Mouse (Mus musculus): ENCODE results near the gene Alox8.

The Alox8 gene

GRCm38 (mm10) chr11:69199251-69199650 is 1.6 kb upstream of the Alox8 start:
- POLR2A ChIA-PET: no interaction called here
- CTCF ChIA-PET: no interaction called here

GRCm38 (mm10) chr11:69197194-69197593 is 449 bp downstream of the Alox8 start:
- CTCF ChIA-PET: interaction anchor here (0.5 to 2.1 kb wide), 40 partner anchors 8 to 340 kb away, joined by 3 to 14 read pairs (median 4); no protein-coding TSS in a partner anchor
- POLR2A ChIA-PET: interaction anchor here in 3 of 4 experiments (0.5 to 2.2 kb wide), 10 partner anchors 14 to 457 kb away, joined by 3 to 8 read pairs (median 3); partner anchors contain the start of gene Gucy2e (in 1 of the 3)

GRCm38 (mm10) chr11:69196766-69197165 is 877 bp downstream of the Alox8 start:
- POLR2A ChIA-PET: interaction anchor here in 3 of 4 experiments (0.7 to 2.2 kb wide), 9 partner anchors 15 to 316 kb away, joined by 3 to 8 read pairs (median 3); partner anchors contain the start of gene Gucy2e (in 1 of the 3)
- CTCF ChIA-PET: interaction anchor here (0.5 to 2.1 kb wide), 39 partner anchors 9 to 341 kb away, joined by 3 to 14 read pairs (median 4); no protein-coding TSS in a partner anchor

GRCm38 (mm10) chr11:69192840-69193239 is 4.8 kb downstream of the Alox8 start:
- ChIA-PET CTCF (interaction anchor here in 2 of 4 experiments (0.9 to 1.7 kb wide), 4 partner anchors 18 to 133 kb away, joined by 3 to 8 read pairs (median 4); partner anchors contain the start of gene Borcs6 (in 1 of the 2)), POLR2A (no interaction called here)

- POLR2A ChIA-PET: interaction anchor here in 2 of 4 experiments (0.7 to 1.3 kb wide), 3 partner anchors 17 to 137 kb away, joined by 3 read pairs; partner anchors contain the start of genes Cntrob (in 1 of the 2) and Trappc1 (in 1 of the 2)
- CTCF ChIA-PET: interaction anchor here in 3 of 4 experiments (0.6 to 1.5 kb wide), 6 partner anchors 12 to 88 kb away, joined by 3 to 4 read pairs (median 3); partner anchors contain the start of gene Alox8 (in 1 of the 3)
These were observed 11.7 kb downstream of the Alox8 start for GRCm38 (mm10) chr11:69185936-69186335.

- ChIA-PET POLR2A (interaction anchor here in 2 of 4 experiments (0.6 to 0.7 kb wide), 3 partner anchors 16 to 845 kb away, joined by 3 read pairs; no protein-coding TSS in a partner anchor), CTCF (interaction anchor here in 2 of 4 experiments (1.1 to 1.5 kb wide), 5 partner anchors 13 to 43 kb away, joined by 3 to 4 read pairs (median 4); no protein-coding TSS in a partner anchor)
These were observed 12.6 kb downstream of the Alox8 start for GRCm38 (mm10) chr11:69185031-69185430.

GRCm38 (mm10) chr11:69180120-69180519 is 17.5 kb downstream of the Alox8 start:
- ChIA-PET POLR2A (interaction anchor here in 2 of 4 experiments (0.7 to 1.1 kb wide), 2 partner anchors 107 to 258 kb away, joined by 3 to 6 read pairs; no protein-coding TSS in a partner anchor), CTCF (no interaction called here)

DNA sequence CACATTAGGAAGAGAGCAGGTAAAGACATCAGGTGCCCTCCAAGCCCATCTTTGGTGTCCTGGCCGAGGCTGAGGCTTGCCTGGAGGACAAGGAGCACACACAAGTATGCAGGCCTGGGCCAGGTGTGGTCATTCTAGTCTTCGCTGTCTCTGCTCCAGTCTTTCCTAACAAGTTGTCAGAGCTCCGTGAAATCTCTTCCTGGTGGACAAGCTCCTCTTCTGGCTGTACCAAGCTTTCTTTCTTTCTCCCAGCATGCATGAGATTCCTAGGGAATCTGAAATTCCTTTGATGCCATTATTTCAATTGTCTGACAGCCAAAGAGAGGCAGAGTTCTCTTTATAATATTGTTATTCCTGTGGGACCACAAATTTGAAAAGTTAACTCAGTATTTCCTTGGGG is 18.1 kb downstream of the Alox8 start:
- ChIA-PET CTCF (interaction anchor here in 2 of 4 experiments (0.5 to 0.6 kb wide), 2 partner anchors 259 to 681 kb away, joined by 3 to 9 read pairs; no protein-coding TSS in a partner anchor), POLR2A (interaction anchor here in 2 of 4 experiments (0.7 to 1.1 kb wide), 2 partner anchors 106 to 259 kb away, joined by 3 to 6 read pairs; no protein-coding TSS in a partner anchor)

GRCm38 (mm10) chr11:69178525-69178924 is 19.1 kb downstream of the Alox8 start:
- ChIA-PET POLR2A (no interaction called here), CTCF (no interaction called here)

GRCm38 (mm10) chr11:69174722-69175121 is 22.9 kb downstream of the Alox8 start:
- POLR2A ChIA-PET: interaction anchor here in 2 of 4 experiments (0.7 to 1.4 kb wide), 2 partner anchors 41 to 193 kb away, joined by 3 read pairs; no protein-coding TSS in a partner anchor
- CTCF ChIA-PET: interaction anchor here in 1 of 4 experiments (1.4 kb wide), 1 partner anchor 22 kb away, joined by 3 read pairs; no protein-coding TSS in a partner anchor

GRCm38 (mm10) chr11:69172606-69173005 is 25.0 kb downstream of the Alox8 start:
- POLR2A ChIA-PET: interaction anchor here in 2 of 4 experiments (1.2 kb wide), 2 partner anchors 31 to 78 kb away, joined by 3 read pairs; partner anchors contain the start of gene Per1 (in 1 of the 2)
- CTCF ChIA-PET: interaction anchor here in 2 of 4 experiments (0.7 to 1.5 kb wide), 5 partner anchors 14 to 75 kb away, joined by 3 to 4 read pairs (median 3); no protein-coding TSS in a partner anchor

DNA sequence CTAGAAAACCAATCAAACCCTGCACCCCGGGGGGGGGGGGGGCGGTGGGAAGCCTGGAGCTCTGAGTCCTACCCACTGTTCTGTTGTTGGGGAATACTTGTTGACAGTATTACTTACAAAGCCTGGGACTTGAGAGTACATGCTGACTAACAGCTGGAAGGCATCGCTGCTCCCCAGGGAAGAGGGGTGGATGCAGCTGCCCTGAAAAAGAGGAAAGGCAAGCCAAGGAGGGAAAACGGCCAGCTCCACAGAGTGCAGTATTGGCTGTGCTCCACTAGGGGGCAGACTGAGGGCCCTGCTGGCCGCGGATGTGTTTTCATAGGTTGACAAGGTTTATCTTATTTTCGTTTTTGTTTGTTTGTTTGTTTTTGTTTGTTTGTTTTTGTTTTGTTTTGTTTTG is 26.0 kb downstream of the Alox8 start:
- CTCF ChIA-PET: interaction anchor here (0.5 to 2.5 kb wide), 51 partner anchors 8 to 1462 kb away, joined by 3 to 17 read pairs (median 3); partner anchors contain the start of genes Alox12b (in 1 of the 4), Aloxe3 (in 1 of the 4), Borcs6 (in 1 of the 4) and Cntrob (in 1 of the 4)
- POLR2A ChIA-PET: interaction anchor here in 3 of 4 experiments (0.6 to 1.6 kb wide), 8 partner anchors 20 to 105 kb away, joined by 3 to 8 read pairs (median 3); partner anchors contain the start of genes Alox8 (in 1 of the 3) and Per1 (in 1 of the 3)

DNA sequence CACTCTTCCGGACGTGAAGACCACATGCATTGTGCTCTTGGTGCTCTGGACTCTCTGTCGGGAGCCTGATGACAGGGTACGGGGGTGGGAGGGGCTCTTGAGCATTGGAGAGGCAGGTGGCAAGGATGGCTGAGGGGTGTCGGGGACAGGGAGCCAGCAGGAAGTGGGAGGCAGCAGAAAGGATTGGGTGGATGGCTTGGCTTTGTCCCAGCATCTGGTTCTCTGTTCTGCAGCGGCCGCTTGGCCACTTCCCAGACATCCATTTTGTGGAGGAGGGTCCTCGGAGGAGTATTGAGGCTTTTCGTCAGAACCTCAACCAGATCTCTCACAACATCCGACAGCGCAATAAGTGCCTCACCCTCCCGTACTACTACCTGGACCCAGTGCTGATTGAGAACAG is 28.3 kb downstream of the Alox8 start:
- ChIA-PET POLR2A (no interaction called here), CTCF (no interaction called here)

DNA sequence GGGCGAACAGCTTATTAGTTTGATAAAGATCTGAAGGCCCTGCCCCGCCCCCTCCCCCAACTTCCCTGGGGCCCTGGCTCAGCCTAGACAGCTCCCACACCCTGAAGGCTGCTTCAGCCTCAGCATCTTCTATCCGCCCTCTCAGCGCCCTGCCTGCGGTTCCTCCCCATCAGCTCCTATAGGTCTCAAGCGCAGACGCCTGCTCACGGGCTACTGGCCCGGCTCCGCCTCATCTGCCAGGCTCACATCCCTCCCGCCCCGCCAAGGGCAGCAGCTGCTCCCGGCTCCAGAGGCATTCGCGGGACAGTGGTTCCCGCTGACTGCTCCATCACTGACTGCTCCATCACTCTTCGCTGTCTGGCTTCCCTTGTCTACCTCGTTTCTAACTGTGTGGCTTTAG is 40.8 kb downstream of the Alox8 start, which contains the start of gene Alox12b:
Gene Alox12b, plus strand, starts transcription at position 190 of the 400 bp plus-strand sequence.
- ChIA-PET POLR2A (interaction anchor here in 3 of 4 experiments (1.1 to 1.6 kb wide), 3 partner anchors 10 to 84 kb away, joined by 3 to 7 read pairs (median 3); no protein-coding TSS in a partner anchor), CTCF (interaction anchor here in 3 of 4 experiments (0.5 to 1.3 kb wide), 9 partner anchors 15 to 772 kb away, joined by 3 to 8 read pairs (median 3); no protein-coding TSS in a partner anchor)

- CTCF ChIA-PET: no interaction called here
- POLR2A ChIA-PET: no interaction called here
These were observed 42.3 kb downstream of the Alox8 start for GRCm38 (mm10) chr11:69155351-69155750.

DNA sequence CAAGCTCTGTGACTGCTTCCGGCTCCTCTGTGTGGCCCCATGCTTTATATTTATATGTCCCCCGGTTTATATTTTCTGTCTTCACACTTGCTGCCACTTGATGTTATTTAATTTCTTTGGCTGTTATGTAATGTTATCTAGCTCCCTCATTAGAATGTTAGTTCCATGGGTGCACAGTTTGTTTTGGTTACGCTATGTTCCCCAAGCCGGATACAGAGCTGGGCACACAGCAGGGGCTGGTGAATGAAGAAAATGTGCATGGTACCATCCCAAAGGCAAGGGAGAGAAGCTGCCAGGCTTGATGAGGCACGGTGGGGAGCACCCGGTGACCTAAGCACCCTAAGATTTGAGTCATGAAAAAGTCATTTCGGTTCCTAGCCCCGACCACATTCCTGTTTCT is 43.8 kb downstream of the Alox8 start:
- CTCF ChIA-PET: interaction anchor here in 1 of 4 experiments (1.1 to 1.5 kb wide), 2 partner anchors 18 to 20 kb away, joined by 4 read pairs; no protein-coding TSS in a partner anchor
- POLR2A ChIA-PET: interaction anchor here in 1 of 4 experiments (1.1 kb wide), 1 partner anchor 13 kb away, joined by 3 read pairs; no protein-coding TSS in a partner anchor

DNA sequence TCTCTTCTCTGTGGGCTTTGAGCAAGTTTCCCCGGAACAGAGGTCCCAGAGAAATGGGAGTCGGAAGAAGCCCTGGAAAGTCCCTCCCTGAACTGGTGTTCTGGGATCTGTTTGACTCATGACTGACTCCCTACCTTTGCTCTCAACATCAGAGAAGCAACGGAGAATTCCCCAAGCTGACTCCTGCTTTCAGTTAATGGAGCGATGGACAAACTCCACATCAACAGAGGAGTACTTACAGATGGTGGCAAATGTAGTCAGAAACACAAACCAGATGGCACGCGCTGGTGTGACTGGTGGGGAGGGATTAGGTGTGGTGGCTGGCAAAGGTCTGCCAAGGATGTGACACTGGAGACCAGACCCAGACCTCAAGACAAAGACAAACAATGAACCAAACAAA is 46.6 kb downstream of the Alox8 start:
- ChIA-PET CTCF (interaction anchor here (0.5 to 2.1 kb wide), 17 partner anchors 9 to 912 kb away, joined by 3 to 14 read pairs (median 4); partner anchors contain the start of gene Trappc1 (in 1 of the 4)), POLR2A (interaction anchor here (0.6 to 3.0 kb wide), 11 partner anchors 10 to 609 kb away, joined by 3 to 13 read pairs (median 4); no protein-coding TSS in a partner anchor)

DNA sequence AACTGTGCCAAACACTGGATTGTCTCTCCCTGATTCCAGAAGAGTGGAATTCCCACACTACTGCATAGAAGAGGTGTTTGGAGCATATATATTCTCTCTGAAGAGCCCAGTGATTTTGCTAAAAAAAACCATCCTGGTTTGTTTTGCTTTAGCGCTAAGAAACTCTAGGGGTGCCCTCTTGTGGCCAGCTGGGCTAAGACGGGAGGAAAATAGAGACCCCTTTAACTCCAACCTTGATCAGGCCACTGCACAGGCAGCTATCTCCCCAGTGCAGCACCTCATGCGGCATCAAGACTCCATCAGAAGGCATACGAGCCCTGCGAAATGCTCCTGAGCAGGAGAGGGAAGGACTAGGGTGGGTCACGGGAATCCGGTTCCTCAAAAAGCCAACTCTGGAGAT is 47.2 kb downstream of the Alox8 start:
- POLR2A ChIA-PET: interaction anchor here (0.6 to 3.0 kb wide), 13 partner anchors 9 to 609 kb away, joined by 3 to 13 read pairs (median 4); no protein-coding TSS in a partner anchor

GRCm38 (mm10) chr11:69149728-69150127 is 47.9 kb downstream of the Alox8 start:
- POLR2A ChIA-PET: interaction anchor here (0.6 to 3.0 kb wide), 9 partner anchors 9 to 604 kb away, joined by 3 to 13 read pairs (median 4); no protein-coding TSS in a partner anchor

More for the DNA sequence above, 47.2 kb downstream of the Alox8 start:
- CTCF ChIA-PET: interaction anchor here (0.5 to 2.0 kb wide), 17 partner anchors 9 to 912 kb away, joined by 3 to 8 read pairs (median 4); partner anchors contain the start of gene Trappc1 (in 1 of the 4)

More at GRCm38 (mm10) chr11:69149728-69150127, 47.9 kb downstream of the Alox8 start:
- CTCF ChIA-PET: interaction anchor here in 3 of 4 experiments (0.6 to 1.9 kb wide), 7 partner anchors 16 to 580 kb away, joined by 3 to 7 read pairs (median 6); no protein-coding TSS in a partner anchor
